Mouse (Mus musculus) midbrain, embryonic 14.5 days (tissue): Measurements from ENCODE around the gene Gm43738. TPM values are rescaled to one million over a fixed set of nuclear protein-coding genes. Genes with fewer than 3 reads are reported as not detected.

Source experiments
- ATAC-seq: fragments of 200-750 bp; cut with Nextera tagmentation; 2 replicates; pipeline ENCODE4 v1.8.0; 2017; ENCODE audit warnings: moderate number of reproducible peaks, moderate library complexity; ENCODE audit not compliant: low FRiP score, low TSS enrichment
- DNase-seq: peaks from one replicate; pipeline ENCODE4 v3.0.0-alpha.2; 2015
- H3K27ac ChIP-seq: fragments of 300-500 bp; sonication (generic); replicated peaks from 2 replicates; pipeline ENCODE4 v1.5.1; 2014; ENCODE audit warnings: mild to moderate bottlenecking, low read depth, low read length, moderate library complexity
- H3K27me3 ChIP-seq: fragments of 300-500 bp; sonication (generic); 2 replicates; pipeline ENCODE4 v1.6.1; 2014; ENCODE audit warnings: low read length, control low read depth, mixed read lengths; ENCODE audit not compliant: control insufficient read depth, insufficient read depth
- H3K36me3 ChIP-seq: fragments of 300-500 bp; sonication (generic); 2 replicates; pipeline ENCODE4 v1.6.1; 2014; ENCODE audit warnings: low read length, control low read depth; ENCODE audit not compliant: control insufficient read depth, insufficient read depth
- H3K4me1 ChIP-seq: fragments of 300-500 bp; sonication (generic); 2 replicates; pipeline ENCODE4 v1.6.1; 2014; ENCODE audit warnings: mild to moderate bottlenecking, antibody characterized with exemption, low read length, control low read depth; ENCODE audit not compliant: control insufficient read depth, insufficient read depth
- H3K4me2 ChIP-seq: fragments of 300-500 bp; sonication (generic); 2 replicates; pipeline ENCODE4 v1.6.1; 2014; ENCODE audit warnings: mild to moderate bottlenecking, low read length, moderate library complexity
- H3K4me3 ChIP-seq: fragments of 300-500 bp; sonication (generic); replicated peaks from 2 replicates; pipeline ENCODE4 v1.5.1; 2014; ENCODE audit warnings: low read depth, low read length
- H3K9ac ChIP-seq: fragments of 300-500 bp; sonication (generic); replicated peaks from 2 replicates; pipeline ENCODE4 v1.6.1; 2014; ENCODE audit warnings: mild to moderate bottlenecking, low read length, moderate library complexity
- H3K9me3 ChIP-seq: fragments of 300-500 bp; sonication (generic); 2 replicates; pipeline ENCODE4 v1.6.1; 2016; ENCODE audit warnings: low read length, control low read depth, mixed read lengths; ENCODE audit not compliant: control insufficient read depth
- WGBS: fragments of 180-500 bp; shearing (Covaris S2); extraction: QIAGEN DNeasy Blood & Tissue Kit; methylation state at CpG from one replicate; pipeline ENCODE4 v1.1.7; 2014; 5-methylcytosine and 5-hydroxymethylcytosine counted together
- polyA plus RNA-seq: library from polyadenylated mRNA; unstranded; fragments of >200 nt; fragmentation: Nextera tagmentation; extraction: Ambion mirVana; gene quantifications from 2 replicates; pipeline ENCODE4 v1.2.1, GENCODE M21; 2014

Gm43738 gene
- polyA plus RNA-seq, 1 experiment from 2014 or later: not detected

DNA sequence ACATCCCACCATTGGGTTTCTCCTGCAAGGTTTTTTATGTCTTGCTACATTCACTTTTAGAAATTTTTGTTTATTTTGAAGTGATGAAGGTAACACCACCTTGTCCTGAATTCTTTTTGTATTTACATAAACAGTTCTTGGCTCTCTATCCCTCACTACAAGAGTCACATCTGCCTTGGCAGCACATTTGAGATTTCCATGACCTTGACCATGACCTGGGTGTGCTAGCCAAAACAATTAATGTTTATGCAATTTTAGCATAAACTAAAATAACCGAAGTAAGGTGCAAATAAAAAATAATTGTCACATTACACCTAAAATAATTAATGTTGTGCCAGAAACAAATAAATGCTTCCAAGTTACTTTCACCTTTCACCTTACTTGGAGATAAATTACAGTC, 7.2 kb upstream of the Gm43738 start:
- Histone ChIP-seq H3K9me3 (no peaks in the 10 kb centered on the region), H3K4me3 (no peak overlapping the region)

DNA sequence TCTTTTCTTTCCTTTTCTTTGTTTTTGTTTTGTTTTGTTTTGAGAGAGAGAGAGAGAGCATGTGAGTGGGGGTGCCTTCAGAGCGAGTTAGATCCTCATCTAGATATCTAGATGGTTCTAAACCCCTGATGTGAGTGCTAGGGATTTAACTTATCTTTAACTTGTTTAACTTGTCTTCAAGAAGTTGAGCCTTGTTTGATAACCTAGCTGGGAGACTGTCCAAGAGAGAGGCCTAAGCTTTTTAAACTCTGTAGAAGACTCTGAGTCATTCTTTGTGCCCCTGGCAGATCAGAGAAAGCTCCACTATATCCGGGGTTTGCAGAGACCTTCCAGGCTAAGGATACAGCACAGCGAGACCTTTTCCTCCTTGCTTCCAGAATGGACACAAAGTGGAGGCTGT, 6.6 kb upstream of the Gm43738 start:
- DNase-seq: no peak
- no peaks in the 10 kb centered on the region for H3K9me3 ChIP-seq
- H3K9ac ChIP-seq: no peak overlapping the region
- no peak for ATAC-seq
- 69% methylated on average over 3 of the region's 3 CpGs for WGBS
- no peaks in the 10 kb centered on the region for H3K27me3 ChIP-seq
- peaks cover 3% of the 10 kb centered on the region; the same call in 1 of the 2 replicates for H3K4me1 ChIP-seq
- no peaks in the 10 kb centered on the region for H3K36me3 ChIP-seq
- no peak overlapping the region for H3K4me2 ChIP-seq
- H3K4me3 ChIP-seq: no peak overlapping the region
- H3K27ac ChIP-seq: no peak overlapping the region

More for the DNA sequence above, 7.2 kb upstream of the Gm43738 start:
- H3K4me2 ChIP-seq: no peak overlapping the region
- H3K27me3 ChIP-seq: no peaks in the 10 kb centered on the region
- 75% methylated on average over 1 of the region's 1 CpGs for WGBS
- no peak for DNase-seq
- H3K4me1 ChIP-seq: no peaks in the 10 kb centered on the region
- H3K36me3 ChIP-seq: no peaks in the 10 kb centered on the region
- no peak for ATAC-seq
- no peak overlapping the region for H3K27ac ChIP-seq
- H3K9ac ChIP-seq: no peak overlapping the region

DNA sequence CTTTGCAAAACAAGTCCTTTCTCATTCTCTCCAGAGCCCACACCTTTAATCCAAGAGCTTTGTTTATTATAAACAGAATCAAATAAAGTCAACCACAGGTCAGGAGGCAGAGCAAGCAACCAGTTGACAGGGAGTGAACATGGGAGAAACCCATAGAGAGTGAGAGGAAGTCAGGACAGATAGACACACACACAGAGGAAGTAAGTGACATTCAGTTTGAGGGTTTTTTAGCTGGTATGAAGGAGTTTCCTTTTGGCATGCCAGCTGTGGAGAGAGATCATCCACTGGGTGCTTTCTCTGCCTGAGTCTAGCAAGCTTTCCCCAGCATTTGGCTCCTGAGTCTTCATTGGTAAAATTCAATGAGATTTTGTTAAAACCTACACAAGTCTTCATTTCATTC, 6.0 kb upstream of the Gm43738 start:
- Histone ChIP-seq H3K9ac (no peak overlapping the region), H3K4me3 (no peak overlapping the region), H3K36me3 (no peaks in the 10 kb centered on the region), H3K9me3 (no peaks in the 10 kb centered on the region), H3K4me1 (peaks cover 5% of the 10 kb centered on the region; the same call in 1 of the 2 replicates), H3K27ac (no peak overlapping the region), H3K27me3 (no peaks in the 10 kb centered on the region), H3K4me2 (no peak overlapping the region)
- ATAC-seq: no peak
- no peak for DNase-seq

DNA sequence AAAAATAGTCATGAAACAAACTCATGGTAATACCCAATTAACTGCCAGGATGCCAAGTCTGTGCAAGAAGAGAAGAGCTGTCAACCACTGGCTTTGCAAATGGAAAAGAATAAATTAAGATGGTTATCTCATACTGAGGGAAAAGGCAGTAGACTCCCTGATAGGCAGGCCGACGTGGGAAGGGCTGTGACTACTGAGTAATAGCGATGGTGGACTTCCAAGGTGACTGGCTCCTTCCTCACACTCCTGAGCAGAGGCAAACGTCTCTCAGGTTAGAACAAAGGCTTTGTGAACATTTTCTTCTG, 2.3 kb upstream of the Gm43738 start:
- Histone ChIP-seq H3K9ac (no peak overlapping the region), H3K4me3 (no peak overlapping the region), H3K4me2 (no peak overlapping the region), H3K4me1 (peaks cover 24% of the 10 kb centered on the region), H3K36me3 (peaks cover 15% of the 10 kb centered on the region), H3K9me3 (no peaks in the 10 kb centered on the region), H3K27me3 (no peaks in the 10 kb centered on the region), H3K27ac (no peak overlapping the region)
- DNase-seq (no peak), ATAC-seq (no peak)
- WGBS: 78% methylated on average over 4 of the region's 4 CpGs

DNA sequence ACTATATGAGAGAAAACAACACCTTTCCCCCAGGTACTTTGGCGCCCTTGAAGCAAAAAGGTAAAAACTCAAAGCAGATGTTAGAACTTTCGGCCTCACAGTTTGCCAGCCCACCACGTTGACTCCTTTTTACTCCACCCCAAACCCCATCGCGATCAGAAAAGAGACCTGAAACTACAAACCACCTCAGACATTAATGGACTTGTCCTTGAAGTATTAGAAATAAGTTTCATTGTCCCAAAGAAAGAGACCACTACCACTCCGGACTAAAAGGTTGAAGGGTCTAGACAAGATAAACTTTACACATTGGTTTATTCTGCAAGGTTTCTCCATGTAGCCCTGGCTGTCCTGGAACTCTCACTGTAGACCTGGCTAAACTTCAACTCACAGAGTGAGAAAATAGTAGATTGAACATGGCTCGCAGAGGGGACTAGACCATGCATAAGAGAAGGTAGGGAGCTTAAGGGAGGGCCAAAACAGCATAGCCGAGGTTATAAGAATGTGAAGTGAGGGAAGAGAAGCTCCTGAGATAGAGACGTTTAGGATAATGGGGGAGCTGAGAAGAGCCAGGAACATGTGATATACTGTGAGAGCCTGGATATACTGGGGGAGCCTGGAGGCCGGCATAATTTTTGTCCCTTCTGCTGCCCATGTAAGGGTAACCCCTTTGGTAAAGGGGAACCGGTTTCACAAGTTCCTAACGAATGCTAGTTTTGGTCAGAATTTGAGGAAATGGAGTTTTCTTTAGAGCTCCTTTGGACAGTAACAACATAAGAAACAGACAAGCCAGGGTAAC, 1.8 kb upstream of the Gm43738 start:
- 70% methylated on average over 12 of the region's 12 CpGs for WGBS
- peak overlapping the region; percentile 57 for H3K4me2 ChIP-seq
- ATAC-seq (no peak), DNase-seq (no peak)
- no peaks in the 10 kb centered on the region for H3K27me3 ChIP-seq
- no peaks in the 10 kb centered on the region for H3K9me3 ChIP-seq
- peaks cover 21% of the 10 kb centered on the region for H3K36me3 ChIP-seq
- no peak overlapping the region for H3K9ac ChIP-seq
- peak overlapping the region; percentile 73 for H3K27ac ChIP-seq
- peaks cover 24% of the 10 kb centered on the region for H3K4me1 ChIP-seq
- peak overlapping the region; percentile 66; the same call in 1 of the 2 replicates for H3K4me3 ChIP-seq

DNA sequence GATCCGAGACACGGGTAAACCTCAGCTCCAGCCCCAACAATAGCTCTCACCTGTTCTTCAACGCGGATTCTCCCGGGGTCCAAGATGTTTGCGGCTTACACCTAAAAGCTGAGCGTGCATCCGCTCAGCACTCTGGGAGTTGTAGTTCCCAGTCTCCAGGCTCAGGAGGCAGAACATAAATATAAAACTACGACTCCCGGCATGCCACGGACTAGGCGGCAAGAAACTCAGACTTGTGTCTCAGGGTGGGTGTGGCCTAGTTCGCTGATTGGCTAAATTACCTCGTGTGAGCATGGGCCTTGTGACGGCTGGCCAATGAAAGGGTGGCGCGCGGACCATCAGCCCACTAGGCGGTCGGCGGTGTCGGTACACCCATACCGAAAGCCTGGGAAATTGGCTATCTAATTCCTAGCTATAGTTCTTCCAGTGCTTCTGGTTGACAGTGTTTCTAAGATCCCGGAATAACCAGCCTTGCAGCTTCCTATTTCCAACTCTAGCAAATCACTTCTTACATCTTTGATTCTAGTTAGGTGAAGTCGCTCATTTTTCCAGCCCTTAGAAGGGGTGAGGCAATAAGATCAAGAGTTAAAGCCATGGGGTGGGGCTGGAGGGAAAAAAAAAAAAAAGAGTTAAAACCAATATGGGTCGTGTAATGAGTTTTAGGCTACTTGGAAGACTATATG, 1.1 kb upstream of the Gm43738 start, which contains the start of gene Fdps:
TSS of gene Fdps (minus strand) at position 148 of the 683 bp plus-strand sequence.
- H3K9ac ChIP-seq: peak within 1 kb of the TSS; percentile 62
- DNase-seq (peak; percentile 99), ATAC-seq (peak; percentile 99)
- peaks cover 28% of the 10 kb centered on the region for H3K36me3 ChIP-seq
- WGBS: under 1% methylated on average over 26 of the region's 26 CpGs
- H3K27ac ChIP-seq: peak within 1 kb of the TSS; percentile 73
- H3K4me3 ChIP-seq: peak within 1 kb of the TSS; percentile 66
- H3K9me3 ChIP-seq: no peaks in the 10 kb centered on the region
- peak within 1 kb of the TSS; percentile 90 for H3K4me2 ChIP-seq
- H3K27me3 ChIP-seq: no peaks in the 10 kb centered on the region
- peaks cover 24% of the 10 kb centered on the region for H3K4me1 ChIP-seq

DNA sequence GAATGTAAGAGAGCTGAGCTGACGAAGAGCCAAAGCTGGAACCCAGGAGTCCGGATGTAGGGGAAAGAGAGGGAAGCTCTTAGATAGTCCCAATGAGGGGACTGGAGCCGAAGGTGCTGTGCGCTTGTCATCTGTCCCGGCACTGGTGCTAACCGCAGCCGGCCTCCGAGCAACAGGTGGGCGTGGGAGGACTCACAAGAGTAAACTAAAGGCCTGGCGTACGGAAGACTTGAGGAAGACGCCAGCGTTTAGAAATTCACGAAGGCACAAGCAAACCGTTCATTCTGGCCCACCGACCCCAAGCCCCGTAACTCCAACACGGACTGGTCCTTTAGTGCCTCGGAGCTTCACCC, 536 bp upstream of the Gm43738 start:
- ATAC-seq: peak; percentile 38
- Histone ChIP-seq H3K27ac (peak overlapping the region; percentile 56), H3K4me2 (peak overlapping the region; percentile 90), H3K4me3 (peak overlapping the region; percentile 66), H3K36me3 (peaks cover 33% of the 10 kb centered on the region), H3K9ac (peak overlapping the region; percentile 62), H3K9me3 (no peaks in the 10 kb centered on the region), H3K27me3 (no peaks in the 10 kb centered on the region), H3K4me1 (peaks cover 24% of the 10 kb centered on the region)
- WGBS: under 1% methylated on average over 19 of the region's 19 CpGs
- DNase-seq: no peak

DNA sequence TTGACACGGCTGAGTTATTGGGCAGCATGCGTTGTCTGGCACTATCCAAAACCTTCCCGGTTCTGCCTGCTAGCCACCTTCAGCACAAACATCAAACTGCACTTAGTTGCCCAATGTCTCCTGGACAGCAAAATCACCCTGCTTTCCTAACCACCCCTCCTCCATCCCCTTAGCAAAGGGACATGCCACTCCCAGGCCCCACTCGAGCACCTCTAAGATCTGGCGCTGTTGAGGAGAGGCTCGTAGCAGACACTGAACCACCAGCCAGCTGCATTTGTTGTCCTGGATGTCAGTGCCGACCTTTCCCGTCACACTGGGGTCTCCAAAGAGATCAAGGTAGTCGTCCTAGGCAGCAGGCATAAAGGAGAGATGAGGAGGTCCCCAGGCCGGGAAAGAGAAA, 6.9 kb downstream of the Gm43738 start:
- ATAC-seq: no peak
- Histone ChIP-seq H3K9me3 (no peaks in the 10 kb centered on the region), H3K4me2 (no peak overlapping the region), H3K36me3 (peaks cover 55% of the 10 kb centered on the region), H3K4me1 (peaks cover 16% of the 10 kb centered on the region; the same call in 1 of the 2 replicates), H3K27me3 (no peaks in the 10 kb centered on the region), H3K4me3 (no peak overlapping the region), H3K27ac (no peak overlapping the region), H3K9ac (no peak overlapping the region)
- WGBS: 88% methylated on average over 10 of the region's 10 CpGs
- no peak for DNase-seq

DNA sequence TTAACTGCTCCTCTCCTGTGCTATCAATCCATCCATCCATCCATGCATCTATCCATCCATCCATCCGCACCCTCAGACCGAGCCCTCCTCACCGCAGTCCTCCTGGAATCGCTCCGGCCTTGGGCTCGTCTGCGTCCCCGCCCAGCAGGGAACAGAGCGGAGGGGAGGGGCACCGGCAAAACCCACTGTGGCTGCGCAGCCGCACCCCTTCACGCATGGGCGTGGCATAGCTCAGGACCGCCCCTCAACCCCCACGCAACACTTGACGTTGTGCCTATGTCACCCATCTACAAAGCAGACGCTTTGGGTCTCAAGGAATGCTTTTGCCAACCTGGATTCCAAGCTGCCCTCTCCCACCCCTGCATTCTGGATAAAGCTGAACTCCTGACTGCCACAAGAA, 7.7 kb downstream of the Gm43738 start, which contains the start of gene Rusc1:
TSS of gene Rusc1 (minus strand) at position 137 of the 400 bp plus-strand sequence.
- Histone ChIP-seq H3K36me3 (peaks cover 57% of the 10 kb centered on the region), H3K4me2 (peak within 1 kb of the TSS; percentile 80), H3K4me1 (peaks cover 16% of the 10 kb centered on the region; the same call in 1 of the 2 replicates), H3K27me3 (0 out of 2 replicates have a peak, but pooled peaks cover 4% of the 10 kb centered on the region), H3K4me3 (peak within 1 kb of the TSS; percentile 68), H3K9ac (peak within 1 kb of the TSS; percentile 84), H3K9me3 (no peaks in the 10 kb centered on the region), H3K27ac (peak within 1 kb of the TSS; percentile 83)
- DNase-seq (peak; percentile 96), ATAC-seq (peak; percentile 90)
- 3% methylated on average over 18 of the region's 18 CpGs for WGBS
